Mouse (Mus musculus): ENCODE results near the gene Morf4l1.

The Morf4l1 gene

DNA sequence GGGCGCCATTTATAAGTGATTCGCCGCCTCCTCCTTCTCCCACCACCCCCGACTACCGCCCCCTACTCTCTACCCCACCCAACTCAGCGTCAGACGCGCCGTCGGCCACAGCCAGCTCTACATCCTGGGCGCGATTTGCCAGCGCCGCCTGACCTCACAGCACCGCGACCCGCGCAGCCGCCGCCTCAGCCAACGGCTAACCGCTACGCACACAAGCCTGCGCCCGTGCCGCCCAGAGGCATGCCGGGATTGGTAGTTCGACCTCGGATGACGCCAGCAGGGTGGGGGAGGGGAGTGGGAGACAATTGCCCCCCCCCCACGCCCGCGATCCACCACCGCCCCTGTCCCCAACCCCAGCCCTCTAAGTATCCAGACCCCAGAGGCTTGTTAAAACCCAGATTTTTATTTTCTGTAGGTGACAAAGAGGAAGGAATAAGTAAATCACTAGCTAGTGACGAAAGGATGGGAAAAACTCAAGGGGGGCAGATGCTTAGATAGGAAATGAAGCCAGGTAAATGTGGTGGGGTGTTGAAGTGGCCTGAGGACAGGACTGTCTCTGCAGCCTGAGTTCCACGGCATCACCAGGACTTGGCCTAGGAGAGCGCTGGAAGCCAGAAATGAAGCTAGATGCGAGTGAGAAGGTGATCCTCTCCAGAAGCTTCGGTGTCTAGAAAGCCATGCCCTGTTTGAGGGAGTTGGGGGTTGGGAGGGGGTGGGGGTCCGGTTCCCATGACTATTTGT lies at the start of gene Morf4l1:
Morf4l1 (minus strand) TSS at position 208 of the 741 bp plus-strand sequence.
- in situ Hi-C loops (cut with MboI, MseI) = loop anchor here (10.0 to 25.0 kb wide), 4 partner anchors 902 to 1652 kb away; partner anchors contain the start of genes Gm20537 (in 1 of the 2), Mthfs (in 1 of the 2), Mthfsl (in 1 of the 2) and Syncrip (in 1 of the 2)

- in situ Hi-C loops (cut with MboI, MseI) = no loop called here
Observed at GRCm38 (mm10) chr9:90163749-90164095, 49.1 kb upstream of the Morf4l1 start.

DNA sequence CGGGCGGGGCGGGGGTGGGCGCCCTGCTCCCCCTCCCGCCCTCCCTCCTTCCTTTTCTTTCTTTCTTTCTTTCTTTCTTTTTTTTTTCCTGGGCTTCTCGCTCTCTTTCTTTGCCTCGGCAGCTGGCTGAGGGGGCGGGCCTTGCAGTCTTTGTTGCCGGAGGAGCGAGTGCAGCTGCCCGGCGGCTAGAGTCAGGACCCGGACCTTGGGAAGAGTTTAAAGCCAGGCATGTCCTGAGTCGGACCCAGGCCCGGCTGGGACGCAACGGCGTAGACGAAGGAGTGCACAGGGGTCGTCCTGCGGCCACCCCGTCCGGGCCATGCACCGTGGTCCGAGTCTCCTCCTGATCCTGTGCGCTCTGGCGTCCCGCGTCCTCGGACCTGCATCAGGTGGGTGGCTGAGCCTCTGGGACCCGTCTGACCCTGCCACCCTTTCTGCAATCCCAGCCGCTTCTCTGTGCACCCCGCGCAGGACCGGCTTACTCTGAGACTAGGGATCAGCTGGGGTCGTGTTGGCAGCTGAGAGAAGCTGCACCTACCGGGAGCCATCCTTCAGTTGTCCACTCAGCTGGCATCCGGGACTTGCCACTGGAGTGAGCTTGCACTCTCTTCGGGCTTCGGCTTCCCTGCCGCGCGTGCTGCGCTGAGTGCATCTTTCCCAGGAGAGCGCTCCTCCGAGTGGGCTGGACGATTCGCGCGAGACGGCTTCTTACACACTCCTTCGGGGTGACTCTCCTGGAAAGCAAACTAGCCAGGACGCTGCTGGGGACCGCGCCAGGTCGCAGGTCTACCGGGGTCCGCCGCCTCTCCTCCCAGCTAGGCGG lies 48.6 kb upstream of the Morf4l1 start, which contains the start of gene Adamts7:
Adamts7 (plus strand) TSS at position 144 of the 823 bp plus-strand sequence.
- in situ Hi-C loops (cut with MboI, MseI) = no loop called here

DNA sequence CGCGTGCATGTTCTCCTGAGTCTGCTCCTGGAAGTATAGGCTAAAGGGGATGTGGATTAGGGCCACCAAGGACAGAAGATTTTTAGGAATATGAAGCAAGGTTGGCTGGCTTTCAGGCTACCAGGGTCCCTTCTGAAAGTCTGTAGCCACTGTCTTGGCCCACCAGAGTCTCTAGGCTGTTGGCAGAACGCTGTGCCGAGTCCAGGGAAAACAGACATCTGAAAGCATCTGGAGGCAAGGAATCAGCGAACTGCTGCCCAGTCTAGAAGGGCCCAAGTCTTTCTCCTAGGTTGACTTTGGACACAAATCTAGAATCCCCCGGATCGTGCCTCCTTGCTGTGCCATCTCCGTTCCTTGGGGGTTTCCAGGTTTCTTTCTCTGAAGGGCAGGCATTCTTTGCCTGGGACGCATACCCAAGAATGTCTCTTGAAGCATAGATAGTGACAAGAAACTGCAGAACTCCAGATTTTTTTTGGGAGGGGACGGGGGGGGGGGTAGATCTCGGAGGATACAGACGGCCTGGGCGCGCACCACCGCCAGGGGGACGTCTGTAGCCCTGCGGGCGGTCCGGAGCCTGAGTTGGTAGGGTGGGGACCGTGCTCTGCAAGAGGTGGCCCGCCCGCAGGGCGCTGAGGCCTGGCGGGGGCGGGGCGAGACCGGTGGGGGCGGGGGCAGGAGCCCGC lies 47.8 kb upstream of the Morf4l1 start:
- in situ Hi-C loops (cut with MboI, MseI) = no loop called here

GRCm38 (mm10) chr9:90146869-90147268 lies 32.3 kb upstream of the Morf4l1 start:
- in situ Hi-C loops (cut with MboI, MseI) = no loop called here

- in situ Hi-C loops (cut with MboI, MseI) = no loop called here
Observed at GRCm38 (mm10) chr9:90145788-90146187, 31.2 kb upstream of the Morf4l1 start.

DNA sequence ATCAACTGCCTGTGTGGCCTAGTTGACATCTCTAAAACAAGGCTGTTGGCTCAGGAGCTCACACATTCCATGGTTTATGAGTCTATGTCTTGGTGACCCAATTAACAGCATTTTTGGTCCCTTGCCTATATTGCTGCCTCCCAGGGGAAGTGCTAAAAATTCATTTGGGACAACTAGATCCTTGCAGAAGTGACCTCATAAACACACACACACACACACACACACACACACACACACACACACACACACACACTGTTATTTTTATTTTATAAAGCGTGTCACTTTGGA lies 22.0 kb upstream of the Morf4l1 start:
- in situ Hi-C loops (cut with MboI, MseI) = no loop called here

DNA sequence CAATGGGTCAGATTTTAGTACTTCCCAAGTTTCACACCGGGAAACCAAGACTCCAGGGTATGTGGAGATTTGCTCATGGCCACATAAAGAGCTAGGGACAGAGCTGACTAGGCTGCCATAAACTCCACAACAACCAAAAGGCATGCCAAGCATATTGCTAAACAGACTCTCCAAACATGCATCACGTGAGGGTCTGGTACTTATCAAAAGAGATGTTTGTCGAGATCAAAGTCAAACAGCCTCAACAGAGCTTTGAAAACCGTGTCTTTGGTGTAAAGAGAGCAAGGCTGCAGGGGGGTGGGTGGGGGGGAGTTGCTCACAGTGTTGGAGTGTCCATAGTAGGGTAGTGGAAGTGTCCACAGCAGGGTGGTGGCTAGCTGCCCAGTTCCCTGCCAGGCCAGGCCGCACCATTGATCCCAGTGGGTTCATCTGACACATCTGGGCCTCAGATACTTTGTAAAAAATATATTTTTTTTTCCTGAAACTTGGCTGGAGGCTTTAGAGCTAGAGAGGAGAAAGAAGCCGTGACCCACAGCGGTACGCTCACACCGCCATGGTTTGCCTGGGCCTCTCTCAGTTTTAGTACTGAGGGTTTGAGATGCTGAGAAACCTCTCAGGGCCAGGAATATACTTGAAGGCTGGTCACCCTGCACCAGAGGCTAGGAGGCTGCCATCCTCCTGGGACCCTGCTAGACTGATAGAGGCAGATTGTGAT lies 21.5 kb upstream of the Morf4l1 start:
- in situ Hi-C loops (cut with MboI, MseI) = no loop called here

DNA sequence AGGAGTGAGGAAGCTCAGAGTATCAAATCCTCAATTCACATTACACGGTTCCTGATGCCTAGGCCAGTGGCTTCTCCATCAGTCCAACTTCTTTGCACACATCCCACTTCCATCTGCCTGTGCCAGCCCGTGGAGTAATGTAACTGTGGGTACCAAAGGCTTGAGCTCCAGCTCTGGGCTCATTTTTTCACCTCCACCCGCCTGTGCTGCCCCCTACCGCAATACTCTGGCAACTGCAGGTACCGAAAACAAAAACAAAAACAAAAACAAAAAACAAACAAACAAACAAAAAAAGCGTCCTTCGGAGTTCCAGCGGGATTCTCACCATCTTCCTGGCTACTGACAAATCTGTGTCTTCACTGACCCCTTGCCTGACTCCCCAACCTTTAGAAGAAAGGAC lies 20.9 kb upstream of the Morf4l1 start:
- in situ Hi-C loops (cut with MboI, MseI) = no loop called here

- in situ Hi-C loops (cut with MboI, MseI) = no loop called here
Observed at GRCm38 (mm10) chr9:90133562-90134355, 19.2 kb upstream of the Morf4l1 start.

DNA sequence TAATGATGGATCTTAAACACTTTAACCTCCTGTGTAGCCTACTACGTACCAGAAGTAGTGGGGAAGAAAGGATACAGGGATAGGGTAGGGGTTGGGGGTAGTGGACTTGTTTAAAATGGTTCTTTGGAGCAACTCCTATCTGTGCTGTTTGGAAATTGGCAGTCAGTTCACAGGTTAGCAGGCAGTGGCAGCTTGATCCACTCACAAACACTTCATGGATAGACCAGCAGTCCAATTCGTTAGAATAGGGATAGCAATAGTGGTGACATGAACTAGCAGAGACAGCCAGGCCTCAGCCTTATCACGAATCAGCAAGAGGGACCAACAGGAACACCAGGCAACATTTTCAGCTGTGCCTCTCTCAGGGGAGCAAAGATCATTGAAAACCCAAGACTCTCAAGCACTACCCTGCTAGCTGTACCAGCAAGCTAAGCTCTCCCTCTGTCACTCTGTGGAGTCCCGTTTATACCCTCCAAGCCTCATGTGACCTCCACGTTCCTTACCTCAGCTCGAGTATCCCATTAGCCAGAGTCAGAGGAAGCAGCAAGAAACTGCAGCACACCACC lies 14.1 kb upstream of the Morf4l1 start:
- in situ Hi-C loops (cut with MboI, MseI) = loop anchor here in 1 of 2 experiments (5.0 kb wide), 1 partner anchor 114 kb away; no protein-coding TSS in a partner anchor

DNA sequence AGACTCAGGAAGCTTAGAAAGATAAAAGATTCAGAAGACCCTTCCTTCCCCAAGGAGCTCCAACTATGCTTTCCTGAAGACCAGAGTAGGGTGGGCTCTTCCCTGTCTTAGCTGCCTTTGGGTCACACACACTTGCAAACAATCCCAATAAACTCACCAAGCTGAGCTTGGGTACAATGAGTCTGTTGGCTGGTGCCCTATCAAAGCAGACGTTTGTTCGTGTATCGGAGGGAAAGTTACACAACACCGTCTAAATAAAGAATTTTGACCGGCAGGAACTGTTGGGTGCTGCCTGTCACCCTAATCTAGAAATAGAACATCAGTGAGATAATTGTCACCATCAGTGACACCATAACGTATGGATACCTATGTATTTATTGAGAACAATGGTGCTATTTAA lies 12.6 kb upstream of the Morf4l1 start:
- in situ Hi-C loops (cut with MboI, MseI) = loop anchor here in 1 of 2 experiments (5.0 kb wide), 1 partner anchor 115 kb away; no protein-coding TSS in a partner anchor

GRCm38 (mm10) chr9:90126260-90127010 lies 11.9 kb upstream of the Morf4l1 start:
- in situ Hi-C loops (cut with MboI, MseI) = loop anchor here in 1 of 2 experiments (5.0 kb wide), 1 partner anchor 116 kb away; no protein-coding TSS in a partner anchor

DNA sequence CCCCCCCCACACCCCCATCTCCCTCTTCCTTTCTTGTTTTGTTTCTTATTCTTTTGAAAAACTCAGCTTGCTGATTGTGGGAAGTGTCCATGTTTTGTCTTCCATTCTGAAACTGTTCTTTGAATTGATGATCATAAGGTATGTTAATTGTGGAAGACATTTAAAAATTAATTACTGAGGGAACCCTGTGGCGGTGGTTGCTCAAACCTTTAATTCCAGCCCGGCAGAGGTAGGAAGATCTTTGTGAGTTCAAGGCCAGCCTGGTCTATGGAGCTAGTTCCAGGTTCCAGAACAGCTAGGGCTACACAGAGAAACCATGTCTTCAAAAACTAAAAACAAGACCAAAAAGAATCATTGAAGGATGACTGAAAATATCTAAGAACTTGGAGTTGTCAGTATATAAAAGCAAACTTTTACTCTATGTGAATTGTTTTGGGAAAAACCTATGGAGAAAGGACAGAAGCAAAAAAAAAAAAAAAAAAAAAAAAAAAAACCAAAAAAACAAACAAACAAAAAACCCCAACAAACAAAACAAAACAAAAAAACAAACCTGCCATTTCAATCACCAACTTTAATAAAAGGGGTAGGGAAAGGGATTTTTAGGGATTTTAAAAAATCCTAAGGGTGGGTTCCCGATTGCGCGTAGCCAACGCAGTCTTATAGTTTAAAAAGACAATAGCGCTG lies 11.0 kb upstream of the Morf4l1 start:
- in situ Hi-C loops (cut with MboI, MseI) = loop anchor here in 1 of 2 experiments (5.0 kb wide), 1 partner anchor 117 kb away; no protein-coding TSS in a partner anchor

GRCm38 (mm10) chr9:90124873-90125245 lies 10.3 kb upstream of the Morf4l1 start:
- in situ Hi-C loops (cut with MboI, MseI) = loop anchor here (5.0 to 25.0 kb wide), 4 partner anchors 117 to 1663 kb away; partner anchors contain the start of genes Gm20537 (in 1 of the 2), Mthfs (in 1 of the 2) and Syncrip (in 1 of the 2)

DNA sequence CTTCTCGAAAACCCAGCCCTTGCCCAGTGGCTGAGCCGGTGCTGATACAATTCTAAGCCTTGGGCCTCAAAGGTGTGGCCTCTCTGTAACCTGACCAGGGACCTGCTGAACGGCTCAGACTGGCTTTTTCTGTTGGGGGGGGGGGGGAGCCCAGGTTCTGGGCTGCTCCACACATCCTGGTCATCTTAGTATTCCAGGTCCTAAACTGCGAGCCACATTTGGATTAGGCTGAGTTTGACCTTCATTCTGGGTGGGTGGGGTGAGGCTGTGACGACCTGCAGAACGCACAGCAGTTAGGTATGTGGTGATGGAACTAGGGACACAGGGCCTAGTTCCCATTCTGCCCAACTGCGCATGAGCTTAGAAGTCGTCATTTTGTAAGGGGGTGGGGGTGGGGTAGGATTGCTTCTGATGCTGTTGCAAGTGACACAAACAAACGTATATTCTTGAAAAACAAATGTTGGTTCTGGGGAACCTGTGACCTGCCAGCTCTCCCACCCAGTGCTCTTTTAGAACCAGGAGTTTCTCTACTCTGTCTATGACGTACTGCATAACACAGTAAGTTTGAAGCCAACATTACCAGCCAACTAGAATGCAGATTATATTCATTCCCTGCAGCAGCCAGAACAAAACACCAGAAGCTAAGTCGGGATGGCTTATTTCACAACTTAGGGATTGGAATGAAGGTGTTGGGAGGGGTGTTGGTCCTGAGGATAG lies 9.7 kb upstream of the Morf4l1 start:
- in situ Hi-C loops (cut with MboI, MseI) = loop anchor here (25.0 kb wide), 3 partner anchors 912 to 1662 kb away; partner anchors contain the start of genes Gm20537 (in 1 of the 2), Mthfs (in 1 of the 2) and Syncrip (in 1 of the 2)

- in situ Hi-C loops (cut with MboI, MseI) = loop anchor here (25.0 kb wide), 3 partner anchors 910 to 1660 kb away; partner anchors contain the start of genes Gm20537 (in 1 of the 2), Mthfs (in 1 of the 2) and Syncrip (in 1 of the 2)
Observed at GRCm38 (mm10) chr9:90122246-90122740, 7.7 kb upstream of the Morf4l1 start.

Measured in T-helper 17 cell (primary cell).